Mouse (Mus musculus) limb, embryonic 15.5 days (tissue): ENCODE measurements around the gene Il12rb2. TPM values are rescaled to one million over a fixed set of nuclear protein-coding genes. Genes with fewer than 3 reads are reported as not detected.

Experiments used
- ATAC-seq: fragments of 200-750 bp; cut with Nextera tagmentation; 2 replicates; pipeline ENCODE4 v1.8.0; 2017; ENCODE audit warnings: low read depth, moderate TSS enrichment; ENCODE audit not compliant: insufficient number of reproducible peaks, low FRiP score, low TSS enrichment
- H3K27ac ChIP-seq: fragments of 300-500 bp; sonication (generic); 2 replicates; pipeline ENCODE4 v1.5.1; 2015; ENCODE audit warnings: moderate library complexity, mild to moderate bottlenecking, inconsistent platforms
- H3K27me3 ChIP-seq: fragments of 300-500 bp; sonication (generic); 2 replicates; pipeline ENCODE4 v1.6.1; 2015; ENCODE audit warnings: inconsistent platforms
- H3K36me3 ChIP-seq: fragments of 300-500 bp; sonication (generic); 2 replicates; pipeline ENCODE4 v1.6.1; 2015; ENCODE audit warnings: inconsistent platforms
- H3K4me1 ChIP-seq: fragments of 300-500 bp; sonication (generic); 2 replicates; pipeline ENCODE4 v1.6.1; 2015; ENCODE audit warnings: inconsistent platforms
- H3K4me2 ChIP-seq: fragments of 300-500 bp; sonication (generic); 2 replicates; pipeline ENCODE4 v1.6.1; 2015; ENCODE audit warnings: mild to moderate bottlenecking, inconsistent platforms
- H3K4me3 ChIP-seq: fragments of 300-500 bp; sonication (generic); 2 replicates; pipeline ENCODE4 v1.5.1; 2015; ENCODE audit warnings: mild to moderate bottlenecking, inconsistent platforms
- H3K9ac ChIP-seq: fragments of 300-500 bp; sonication (generic); 2 replicates; pipeline ENCODE4 v1.6.1; 2015; ENCODE audit warnings: inconsistent platforms
- H3K9me3 ChIP-seq: fragments of 300-500 bp; sonication (generic); 2 replicates; pipeline ENCODE4 v1.6.1; 2016; ENCODE audit warnings: inconsistent platforms
- WGBS: fragments of 180-500 bp; shearing (Covaris S2); methylation state at CpG from one replicate; pipeline ENCODE4 v1.1.7; 2015; 5-methylcytosine and 5-hydroxymethylcytosine counted together
- polyA plus RNA-seq: library from polyadenylated mRNA; unstranded; fragments of >200 nt; fragmentation: Nextera tagmentation; extraction: Ambion mirVana; gene quantifications from 2 replicates; pipeline ENCODE4 v1.2.1, GENCODE M21; 2015

The Il12rb2 gene
- polyA plus RNA-seq, 1 experiment from 2014 or later = 0.19 TPM

DNA sequence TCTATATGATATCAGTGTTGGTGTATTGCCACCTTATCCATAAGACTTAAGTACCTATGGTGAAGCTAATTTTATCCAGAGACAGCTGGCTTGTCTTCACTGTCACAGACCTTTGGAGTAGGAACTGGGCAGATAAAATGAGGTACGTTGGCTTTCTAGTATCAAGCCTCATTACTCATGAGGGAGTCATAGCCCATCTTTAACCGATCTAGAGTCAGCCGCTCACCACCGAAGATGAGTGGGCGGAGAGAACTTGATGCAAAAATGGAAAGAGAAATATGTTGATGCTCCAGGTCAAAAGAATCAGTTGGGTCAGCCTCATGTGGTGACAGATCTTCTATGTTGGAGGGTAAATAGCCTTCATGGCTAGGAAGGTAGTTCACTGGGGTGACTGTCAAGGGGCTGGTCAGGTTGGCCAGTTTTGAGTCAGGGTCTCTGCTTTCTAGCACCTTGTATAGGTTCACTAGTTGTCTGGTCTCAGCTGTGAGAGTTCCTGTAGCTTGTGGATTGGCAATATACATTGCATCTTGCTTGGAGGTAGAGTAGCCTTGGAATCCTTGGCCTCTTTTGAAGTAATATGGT lies 83.9 kb downstream of the Il12rb2 start:
- Histone ChIP-seq H3K4me3 (no peak overlapping the region), H3K9me3 (no peaks in the 10 kb centered on the region), H3K4me1 (no peaks in the 10 kb centered on the region), H3K27ac (no peak overlapping the region), H3K36me3 (0 out of 2 replicates have a peak, but pooled peaks cover 2% of the 10 kb centered on the region), H3K27me3 (no peaks in the 10 kb centered on the region), H3K9ac (no peak overlapping the region), H3K4me2 (no peak overlapping the region)
- ATAC-seq = no peak
- 85% methylated on average over 5 of the region's 5 CpGs for WGBS

GRCm38 (mm10) chr6:67282897-67283296 lies 93.1 kb downstream of the Il12rb2 start:
- no peak overlapping the region for H3K9ac ChIP-seq
- H3K36me3 ChIP-seq = peaks cover 32% of the 10 kb centered on the region; the same call in 1 of the 2 replicates
- H3K4me3 ChIP-seq = no peak overlapping the region

DNA sequence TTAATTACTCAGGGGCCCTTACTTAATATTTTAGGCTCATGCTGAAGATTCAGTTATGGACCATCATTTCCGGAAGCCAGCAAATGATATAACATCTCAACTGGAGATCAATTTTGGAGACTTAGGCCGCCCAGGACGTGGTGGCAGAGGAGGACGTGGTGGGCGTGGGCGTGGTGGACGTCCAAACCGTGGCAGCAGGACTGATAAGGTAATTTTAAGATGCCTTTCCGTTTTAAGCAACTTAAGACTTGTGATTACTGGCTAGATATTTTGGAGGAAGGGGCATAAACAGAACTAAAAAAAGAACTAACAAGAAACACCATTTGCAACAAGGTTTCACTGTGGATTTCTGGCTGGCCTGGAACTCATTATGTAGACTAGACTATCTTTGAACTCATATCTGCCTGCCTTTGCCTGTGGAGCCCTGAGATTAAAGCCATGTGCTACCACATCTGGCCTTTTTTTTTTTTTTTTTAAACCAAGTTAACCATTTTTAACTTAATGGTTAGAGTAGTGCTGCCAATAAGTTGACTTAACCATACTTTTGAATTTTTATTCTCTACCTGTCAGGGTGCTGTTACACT lies 94.3 kb downstream of the Il12rb2 start:
- Histone ChIP-seq H3K36me3 (peaks cover 31% of the 10 kb centered on the region; the same call in 1 of the 2 replicates), H3K4me3 (no peak overlapping the region), H3K4me2 (no peak overlapping the region), H3K27ac (no peak overlapping the region), H3K9me3 (no peaks in the 10 kb centered on the region), H3K27me3 (no peaks in the 10 kb centered on the region), H3K4me1 (no peaks in the 10 kb centered on the region), H3K9ac (no peak overlapping the region)
- WGBS = 68% methylated on average over 9 of the region's 9 CpGs
- no peak for ATAC-seq

More at GRCm38 (mm10) chr6:67282897-67283296, 93.1 kb downstream of the Il12rb2 start:
- Histone ChIP-seq H3K27me3 (no peaks in the 10 kb centered on the region), H3K27ac (no peak overlapping the region), H3K9me3 (no peaks in the 10 kb centered on the region), H3K4me2 (no peak overlapping the region), H3K4me1 (no peaks in the 10 kb centered on the region)
- WGBS = 87% methylated on average over 1 of the region's 1 CpGs
- no peak for ATAC-seq

- WGBS = 72% methylated on average over 5 of the region's 5 CpGs
These were observed 98.0 kb downstream of the Il12rb2 start for GRCm38 (mm10) chr6:67277944-67278343.

DNA sequence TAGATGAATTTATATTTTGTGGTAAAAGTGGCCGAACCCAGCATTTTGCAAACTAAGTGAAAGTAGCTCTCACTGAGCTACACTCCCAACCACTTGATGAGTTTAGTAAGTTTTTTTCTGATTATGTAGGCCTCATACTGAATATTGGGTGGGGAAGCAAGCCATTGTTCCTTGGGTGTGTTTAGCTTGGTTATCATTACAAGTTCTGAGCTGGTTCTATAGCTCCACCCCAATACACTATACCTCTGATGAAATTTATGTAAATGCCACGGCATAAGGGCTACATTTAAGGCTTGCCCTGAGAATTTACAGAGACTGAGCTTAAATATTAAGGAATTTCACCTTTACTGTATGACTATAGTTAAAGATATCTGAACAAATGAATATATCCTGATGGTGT lies 106.5 kb downstream of the Il12rb2 start:
- no peak for ATAC-seq
- H3K4me2 ChIP-seq = peak overlapping the region; percentile 49
- H3K4me1 ChIP-seq = peaks cover 6% of the 10 kb centered on the region
- no peaks in the 10 kb centered on the region for H3K27me3 ChIP-seq
- H3K9ac ChIP-seq = no peak overlapping the region
- H3K4me3 ChIP-seq = peak overlapping the region; percentile 26
- WGBS = 28% methylated on average over 2 of the region's 2 CpGs
- no peaks in the 10 kb centered on the region for H3K9me3 ChIP-seq
- H3K36me3 ChIP-seq = peaks cover 13% of the 10 kb centered on the region
- H3K27ac ChIP-seq = no peak overlapping the region

More at GRCm38 (mm10) chr6:67277944-67278343, 98.0 kb downstream of the Il12rb2 start:
- no peaks in the 10 kb centered on the region for H3K4me1 ChIP-seq
- H3K4me3 ChIP-seq = no peak overlapping the region
- peaks cover 35% of the 10 kb centered on the region for H3K36me3 ChIP-seq
- H3K9ac ChIP-seq = no peak overlapping the region
- H3K27me3 ChIP-seq = no peaks in the 10 kb centered on the region
- no peaks in the 10 kb centered on the region for H3K9me3 ChIP-seq
- no peak overlapping the region for H3K4me2 ChIP-seq
- no peak for ATAC-seq
- H3K27ac ChIP-seq = no peak overlapping the region

GRCm38 (mm10) chr6:67268983-67269382 lies 107.0 kb downstream of the Il12rb2 start:
- H3K4me2 ChIP-seq = peak overlapping the region; percentile 49
- no peaks in the 10 kb centered on the region for H3K27me3 ChIP-seq
- H3K4me3 ChIP-seq = peak overlapping the region; percentile 26
- H3K9ac ChIP-seq = no peak overlapping the region
- no peak for ATAC-seq
- no peaks in the 10 kb centered on the region for H3K9me3 ChIP-seq
- H3K36me3 ChIP-seq = peaks cover 13% of the 10 kb centered on the region
- no peak overlapping the region for H3K27ac ChIP-seq
- WGBS = 12% methylated on average over 1 of the region's 1 CpGs
- H3K4me1 ChIP-seq = peaks cover 6% of the 10 kb centered on the region

GRCm38 (mm10) chr6:67268245-67268612 lies 107.8 kb downstream of the Il12rb2 start:
- Histone ChIP-seq H3K4me2 (peak overlapping the region; percentile 49), H3K36me3 (peaks cover 9% of the 10 kb centered on the region), H3K9me3 (no peaks in the 10 kb centered on the region), H3K4me1 (peaks cover 6% of the 10 kb centered on the region), H3K27me3 (no peaks in the 10 kb centered on the region), H3K4me3 (peak overlapping the region; percentile 98), H3K9ac (peak overlapping the region; percentile 99), H3K27ac (peak overlapping the region; percentile 39; the same call in 1 of the 2 replicates)
- no peak for ATAC-seq
- 1% methylated on average over 2 of the region's 2 CpGs for WGBS

- Histone ChIP-seq H3K27ac (peak overlapping the region; percentile 93), H3K27me3 (no peaks in the 10 kb centered on the region), H3K4me1 (peaks cover 6% of the 10 kb centered on the region), H3K36me3 (peaks cover 5% of the 10 kb centered on the region), H3K9ac (peak overlapping the region; percentile 99), H3K9me3 (no peaks in the 10 kb centered on the region), H3K4me3 (peak overlapping the region; percentile 98), H3K4me2 (peak overlapping the region; percentile 49)
- 0 out of 2 replicates have a peak, but pooled peaks have one; percentile 12 for ATAC-seq
- under 1% methylated on average over 59 of the region's 65 CpGs for WGBS
These were observed 108.4 kb downstream of the Il12rb2 start for GRCm38 (mm10) chr6:67267408-67268244.

- under 1% methylated on average over 68 of the region's 68 CpGs for WGBS
- peak; percentile 99 for ATAC-seq
- Histone ChIP-seq H3K4me3 (peak overlapping the region; percentile 98), H3K27me3 (no peaks in the 10 kb centered on the region), H3K4me1 (peaks cover 6% of the 10 kb centered on the region), H3K4me2 (peak overlapping the region; percentile 68), H3K36me3 (peaks cover 4% of the 10 kb centered on the region), H3K9me3 (no peaks in the 10 kb centered on the region), H3K9ac (peak overlapping the region; percentile 99), H3K27ac (peak overlapping the region; percentile 93)
These were observed 109.2 kb downstream of the Il12rb2 start for GRCm38 (mm10) chr6:67266664-67267407.

DNA sequence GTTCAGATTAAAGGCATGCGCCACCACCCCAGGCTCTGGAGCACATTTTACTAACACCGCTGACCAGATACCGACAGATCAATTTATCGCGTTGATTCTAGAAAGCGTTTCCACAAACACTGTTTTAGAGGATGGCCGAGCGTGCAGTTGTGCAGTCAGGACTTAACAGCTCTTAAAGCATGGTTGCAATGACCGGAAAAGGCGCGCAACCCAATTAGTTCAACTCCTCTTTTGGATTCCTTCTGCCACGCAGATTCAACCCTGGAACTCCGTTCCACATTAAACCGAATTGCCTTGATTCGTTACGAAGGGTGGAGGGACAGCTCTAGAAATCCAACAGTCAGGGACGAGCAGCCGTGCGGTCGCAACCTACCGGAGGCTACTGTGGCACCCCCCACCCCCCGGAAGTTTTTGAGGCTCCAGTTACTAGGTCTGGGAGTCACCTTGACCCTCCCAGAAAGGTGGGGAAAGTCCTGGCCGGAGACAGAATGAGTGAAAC lies 109.8 kb downstream of the Il12rb2 start:
- ATAC-seq = peak; percentile 58
- WGBS = under 1% methylated on average over 23 of the region's 23 CpGs
- H3K27ac ChIP-seq = peak overlapping the region; percentile 93
- no peaks in the 10 kb centered on the region for H3K27me3 ChIP-seq
- no peaks in the 10 kb centered on the region for H3K36me3 ChIP-seq
- H3K4me1 ChIP-seq = peaks cover 6% of the 10 kb centered on the region
- H3K9me3 ChIP-seq = no peaks in the 10 kb centered on the region
- peak overlapping the region; percentile 68 for H3K4me2 ChIP-seq
- H3K4me3 ChIP-seq = peak overlapping the region; percentile 98
- H3K9ac ChIP-seq = peak overlapping the region; percentile 39; the same call in 1 of the 2 replicates

DNA sequence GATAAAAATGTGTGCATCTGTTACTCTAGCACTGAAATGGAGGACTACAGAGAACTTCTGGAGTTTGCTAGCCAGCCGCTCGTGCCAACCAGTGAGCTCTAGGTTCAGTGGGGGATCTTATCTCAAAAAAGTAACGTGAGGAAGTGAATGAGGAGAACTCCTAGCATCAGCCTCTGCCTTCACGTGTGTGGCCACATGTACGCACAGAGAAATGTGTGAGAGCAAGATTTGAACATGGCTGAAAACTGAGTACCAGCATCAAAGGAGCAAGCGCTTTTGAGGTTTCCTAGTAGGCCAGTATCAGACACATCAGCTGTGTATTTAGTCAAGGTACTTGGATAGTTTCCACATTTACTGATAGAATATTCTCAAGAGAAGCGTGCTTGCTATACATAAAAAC lies 111.1 kb downstream of the Il12rb2 start:
- Histone ChIP-seq H3K9me3 (no peaks in the 10 kb centered on the region), H3K4me3 (no peak overlapping the region), H3K9ac (no peak overlapping the region), H3K27ac (no peak overlapping the region), H3K27me3 (no peaks in the 10 kb centered on the region), H3K4me1 (peaks cover 6% of the 10 kb centered on the region), H3K4me2 (no peak overlapping the region), H3K36me3 (no peaks in the 10 kb centered on the region)
- 83% methylated on average over 7 of the region's 7 CpGs for WGBS
- ATAC-seq = no peak
